Mouse (Mus musculus) liver, embryonic 14.5 days (tissue): Measurements from ENCODE around the gene Prkar2b.

Source experiments
- CTCF ChIP-seq: IDR thresholded peaks from 2 replicates; pipeline ENCODE4 v1.5.1; 2016; ENCODE audit warnings: antibody characterized with exemption, low read depth, control low read depth
- EP300 ChIP-seq: IDR thresholded peaks from 2 replicates; pipeline ENCODE4 v1.6.1; 2016; ENCODE audit warnings: antibody characterized with exemption, low read depth

DNA sequence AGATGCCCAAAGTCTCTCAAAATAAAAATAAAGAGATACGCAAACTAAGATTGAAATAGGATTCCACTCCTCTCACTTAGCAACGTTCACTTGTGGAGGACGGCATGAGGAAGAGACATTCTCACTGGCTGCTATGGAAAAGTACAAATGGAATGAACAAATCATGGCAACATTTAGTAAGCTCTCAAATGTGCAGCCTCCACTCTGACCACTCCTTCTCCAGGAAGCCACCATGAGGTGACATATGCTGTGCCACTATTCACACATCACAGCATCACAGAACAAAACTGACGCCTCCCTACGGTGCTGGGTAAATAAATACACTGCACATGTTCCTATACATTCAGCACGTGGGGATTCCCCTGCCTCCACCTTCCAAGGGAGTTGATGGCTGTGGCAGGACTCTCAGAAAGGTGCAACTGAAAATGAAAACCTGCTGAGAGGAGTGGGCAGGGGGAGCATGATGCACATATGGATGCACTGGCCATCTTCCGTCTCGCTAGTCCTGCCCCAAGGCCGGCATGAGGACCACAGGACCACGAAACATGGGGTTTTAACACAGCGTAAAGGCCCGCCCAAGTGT lies 83.4 kb downstream of the Prkar2b start:
- no peak for TF ChIP-seq EP300
- TF ChIP-seq CTCF: no peak
